8 mouse cellular contexts compared by ENCODE assay signal in genomic region chr9:123925101-123925946, GRCm38 (mm10). TPM values are rescaled to one million over a fixed set of nuclear protein-coding genes. Genes with fewer than 3 reads are reported as not detected.
DNase-seq lines count a peak whose midpoint lies in the region; ATAC-seq and TF ChIP-seq lines count a peak whose summit lies in the region.

No protein-coding gene starts in this region.

- peaks cover 20% of the 10 kb centered on the region for H3K4me1 ChIP-seq in heart, embryonic 12.5 days (replicated peaks)
- H3K4me1 ChIP-seq in kidney, embryonic 16.5 days (ENCODE audit: insufficient read depth, low read length), result no peaks in the 10 kb centered on the region
- H3K4me1 ChIP-seq in liver, embryonic 12.5 days, result peaks cover 66% of the 10 kb centered on the region

- peak overlapping the region; percentile 75 for H3K9ac ChIP-seq in heart, embryonic 12.5 days
- H3K9ac ChIP-seq in kidney, embryonic 16.5 days (replicated peaks; ENCODE audit: low read length), result peak overlapping the region; percentile 62
- H3K9ac ChIP-seq in liver, embryonic 12.5 days, result peak overlapping the region; percentile 79

- DNase-seq in brain, adult 2 months (ENCODE audit: low read depth, low spot score), result peak; percentile 47
- DNase-seq in splenic B cell, adult 2 months (ENCODE audit: low read depth, low spot score), result peak; percentile 77

- peak; percentile 64 for ATAC-seq in erythroid progenitor cell, adult 5-6 weeks (replicated peaks; ENCODE audit: low FRiP score, poor library complexity, severe bottlenecking)
- peak; percentile 87 for ATAC-seq in heart, embryonic 12.5 days (ENCODE audit: insufficient number of reproducible peaks, low FRiP score)
- peak; percentile 87 for ATAC-seq in kidney, embryonic 16.5 days (ENCODE audit: low FRiP score, low TSS enrichment)
- peak; percentile 66 for ATAC-seq in liver, embryonic 12.5 days

- no peaks in the 10 kb centered on the region for H3K27me3 ChIP-seq in C2C12 (ENCODE audit: control insufficient read depth, insufficient read depth, insufficient read length)
- no peaks in the 10 kb centered on the region for H3K27me3 ChIP-seq in heart, embryonic 12.5 days (replicated peaks)
- H3K27me3 ChIP-seq in kidney, embryonic 16.5 days (ENCODE audit: insufficient read depth, low read length), result no peaks in the 10 kb centered on the region
- H3K27me3 ChIP-seq in liver, embryonic 12.5 days (replicated peaks), result no peaks in the 10 kb centered on the region
- no peaks in the 10 kb centered on the region for H3K27me3 ChIP-seq in myocyte (ENCODE audit: control insufficient read depth, insufficient read depth, insufficient read length)
- no peaks in the 10 kb centered on the region for H3K27me3 ChIP-seq in splenic B cell, adult 2 months (ENCODE audit: control insufficient read depth, insufficient read depth, low read length, poor library complexity, severe bottlenecking)

- H3K4me3 ChIP-seq in C2C12 (ENCODE audit: insufficient read depth, poor library complexity, severe bottlenecking), result peak overlapping the region; percentile 30
- H3K4me3 ChIP-seq in heart, embryonic 12.5 days, result peak overlapping the region; percentile 68
- H3K4me3 ChIP-seq in kidney, embryonic 16.5 days (ENCODE audit: low read length), result peak overlapping the region; percentile 50
- peak overlapping the region; percentile 65 for H3K4me3 ChIP-seq in liver, embryonic 12.5 days
- peak overlapping the region; percentile 70 for H3K4me3 ChIP-seq in myocyte

- H3ac ChIP-seq in C2C12 (ENCODE audit: control insufficient read depth, insufficient read length, low read depth), result peak overlapping the region; percentile 4
- H3ac ChIP-seq in myocyte (ENCODE audit: control insufficient read depth, insufficient read length), result peak overlapping the region; percentile 97

- no peaks in the 10 kb centered on the region for H3K79me3 ChIP-seq in C2C12 (ENCODE audit: low read depth)

- no peak for TF ChIP-seq CTCF in C2C12 (IDR thresholded peaks at IDR 0.05; ENCODE audit: control insufficient read depth, insufficient read depth, insufficient read length)

- H3K4me2 ChIP-seq in heart, embryonic 12.5 days, result peak overlapping the region; percentile 90
- peak overlapping the region; percentile 61 for H3K4me2 ChIP-seq in kidney, embryonic 16.5 days (replicated peaks; ENCODE audit: low read depth, low read length)
- peak overlapping the region; percentile 90 for H3K4me2 ChIP-seq in liver, embryonic 12.5 days
- H3K4me2 ChIP-seq in myocyte (ENCODE audit: low read depth), result peak overlapping the region; percentile 86

- no peaks in the 10 kb centered on the region for H3K79me2 ChIP-seq in C2C12 (ENCODE audit: control insufficient read depth, insufficient read depth)
- no peaks in the 10 kb centered on the region for H3K79me2 ChIP-seq in myocyte (ENCODE audit: control insufficient read depth, insufficient read depth)

- WGBS in heart, embryonic 12.5 days, result 7% methylated on average over 44 of the region's 44 CpGs
- 6% methylated on average over 43 of the region's 44 CpGs for WGBS in kidney, embryonic 16.5 days
- WGBS in liver, embryonic 12.5 days (ENCODE audit: insufficient replicate concordance), result 5% methylated on average over 44 of the region's 44 CpGs

- H3K9me3 ChIP-seq in heart, embryonic 12.5 days (replicated peaks), result 0 out of 2 replicates have a peak, but pooled peaks cover 3% of the 10 kb centered on the region
- no peaks in the 10 kb centered on the region for H3K9me3 ChIP-seq in kidney, embryonic 16.5 days (ENCODE audit: low read length)
- 0 out of 2 replicates have a peak, but pooled peaks cover 3% of the 10 kb centered on the region for H3K9me3 ChIP-seq in liver, embryonic 12.5 days (replicated peaks)

- H3K27ac ChIP-seq in heart, embryonic 12.5 days (ENCODE audit: poor library complexity, severe bottlenecking), result peak overlapping the region; percentile 90
- H3K27ac ChIP-seq in kidney, embryonic 16.5 days (ENCODE audit: low read length), result peak overlapping the region; percentile 79
- peak overlapping the region; percentile 97 for H3K27ac ChIP-seq in liver, embryonic 12.5 days

- no peaks in the 10 kb centered on the region for H3K36me3 ChIP-seq in C2C12 (ENCODE audit: control insufficient read depth, insufficient read depth)
- no peaks in the 10 kb centered on the region for H3K36me3 ChIP-seq in heart, embryonic 12.5 days
- H3K36me3 ChIP-seq in kidney, embryonic 16.5 days (ENCODE audit: insufficient read depth, low read length), result no peaks in the 10 kb centered on the region
- no peaks in the 10 kb centered on the region for H3K36me3 ChIP-seq in liver, embryonic 12.5 days
- no peaks in the 10 kb centered on the region for H3K36me3 ChIP-seq in myocyte (ENCODE audit: control insufficient read depth, insufficient read depth)
- H3K36me3 ChIP-seq in splenic B cell, adult 2 months (ENCODE audit: control insufficient read depth, insufficient read depth, low read length, poor library complexity, severe bottlenecking), result no peaks in the 10 kb centered on the region

- TF ChIP-seq POLR2A in myocyte (IDR thresholded peaks at IDR 0.05; ENCODE audit: insufficient read length, low read depth), result peak; percentile 34

TF ChIP-seq in C2C12, 6 proteins besides CTCF, POLR2A, EP300 and RAD21:
- TF ChIP-seq FOSL1 (IDR thresholded peaks at IDR 0.05; ENCODE audit: insufficient read depth, low read length, poor library complexity, severe bottlenecking) (no peak), CEBPB (IDR thresholded peaks at IDR 0.05; ENCODE audit: low read depth) (no peak), MAX (IDR thresholded peaks at IDR 0.05) (no peak), MYOD1 (IDR thresholded peaks at IDR 0.05; ENCODE audit: control insufficient read depth, insufficient read length, low read depth) (no peak), MYOG (IDR thresholded peaks at IDR 0.05; ENCODE audit: control insufficient read depth, extremely low read depth, insufficient read length) (no peak), USF1 (IDR thresholded peaks at IDR 0.05; ENCODE audit: low read depth) (no peak)

TF ChIP-seq in myocyte, 11 proteins besides CTCF, POLR2A, EP300 and RAD21:
- TF ChIP-seq MYOD1 (IDR thresholded peaks at IDR 0.05; ENCODE audit: control insufficient read depth in 1 of 3, insufficient read length in 2 of 3, low read depth in 2 of 3), result no peak
- no peak for TF ChIP-seq E2F4 (IDR thresholded peaks at IDR 0.05; ENCODE audit: insufficient read depth)

RNA-seq across cellular contexts. Expression of gene Ccr1, which starts 43.2 kb away (rescaled TPM):
- polyA plus RNA-seq in C2C12 (2012; fragmentation: generic; extraction: Trizol) (0.13 TPM), myocyte (2012; fragmentation: generic; extraction: Trizol) (not detected)
- 7.1 and 24.9 TPM in 2 replicates for total RNA-seq in erythroid progenitor cell, adult 5-6 weeks (2015; ENCODE audit: low replicate concordance)
- total RNA-seq in erythroid progenitor cell, adult 5-6 weeks (2017; ENCODE audit: low replicate concordance), result 2.6 and 9.9 TPM in 2 replicates
- 0.50 and 0.98 TPM in 2 replicates for polyA plus RNA-seq in heart, embryonic 12.5 days (2016; fragmentation: Nextera tagmentation; extraction: Ambion mirVana)
- 2.0 and 2.5 TPM in 2 replicates for polyA plus RNA-seq in kidney, embryonic 16.5 days (2015; fragmentation: Nextera tagmentation; extraction: Ambion mirVana)
- polyA plus RNA-seq in liver, embryonic 12.5 days (2016; fragmentation: Nextera tagmentation; extraction: Ambion mirVana), result 1.4 and 1.6 TPM in 2 replicates

RNA-seq across cellular contexts. Expression of gene Ccr1l1, which starts 52.9 kb away (rescaled TPM):
- polyA plus RNA-seq in C2C12 (2012; fragmentation: generic; extraction: Trizol) (not detected), myocyte (2012; fragmentation: generic; extraction: Trizol) (not detected)
- total RNA-seq in erythroid progenitor cell, adult 5-6 weeks (2015; ENCODE audit: low replicate concordance), result 6.7 TPM in 1 of 2 replicates, not detected in the other
- 1.0 TPM in 1 of 2 replicates, not detected in the other for total RNA-seq in erythroid progenitor cell, adult 5-6 weeks (2017; ENCODE audit: low replicate concordance)
- not detected in 2 replicates for polyA plus RNA-seq in heart, embryonic 12.5 days (2016; fragmentation: Nextera tagmentation; extraction: Ambion mirVana)
- polyA plus RNA-seq in kidney, embryonic 16.5 days (2015; fragmentation: Nextera tagmentation; extraction: Ambion mirVana), result not detected in 2 replicates
- polyA plus RNA-seq in liver, embryonic 12.5 days (2016; fragmentation: Nextera tagmentation; extraction: Ambion mirVana), result not detected in 2 replicates

Comparison
In these comparisons a context has a peak if more than half of its experiments do, and no peak if none do; other contexts are left out.
1. Peak in every context shown above with its lines: DNase-seq, ATAC-seq, H3K4me3 ChIP-seq and H3K27ac ChIP-seq.